Mouse (Mus musculus): Measurements from ENCODE around the gene Tmem82.

Gene Tmem82

DNA sequence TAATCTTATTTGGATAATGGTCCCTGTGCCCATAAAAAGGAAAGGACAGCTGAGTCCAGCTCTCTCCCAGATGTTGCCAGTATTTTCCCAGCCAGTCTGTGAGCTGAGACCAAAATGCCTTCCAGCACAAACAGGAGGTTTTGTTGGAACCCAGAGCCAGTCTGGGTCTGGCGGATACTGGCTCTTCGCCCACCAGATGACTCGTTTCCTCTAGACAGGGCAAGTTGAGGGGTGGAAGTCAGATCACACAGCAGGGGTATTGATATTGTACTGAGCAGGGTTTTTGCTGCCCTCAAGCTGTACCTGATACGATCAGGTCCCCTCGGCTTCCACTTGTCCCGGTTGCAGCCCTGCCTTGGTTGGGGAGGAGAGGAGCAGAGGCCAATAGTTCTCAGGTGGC is 8.9 kb downstream of the Tmem82 start:
- DNase-seq (ENCODE audit: low spot score): no peak

DNA sequence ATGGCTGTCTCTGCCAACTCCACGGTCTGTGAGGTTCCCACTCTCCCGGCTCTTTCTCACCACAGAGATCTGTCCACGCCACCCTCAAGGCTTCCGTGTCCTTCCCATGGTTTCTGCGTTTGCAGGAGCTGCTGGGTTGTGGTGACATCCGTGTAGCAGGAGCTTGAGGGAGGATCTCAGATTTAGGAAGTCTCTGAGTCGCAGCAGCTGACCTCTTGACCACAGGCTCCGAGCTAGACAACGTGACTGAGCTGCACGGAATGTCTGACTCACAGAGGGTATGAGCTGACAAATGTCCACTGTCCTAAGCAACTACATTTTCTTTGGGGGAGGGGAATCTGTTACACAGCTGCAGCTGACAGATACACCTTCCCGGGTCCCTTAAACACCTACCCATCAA is 12.6 kb downstream of the Tmem82 start, which contains the start of gene Fblim1:
Fblim1 (minus strand) TSS at position 236 of the 400 bp plus-strand sequence.
- DNase-seq (ENCODE audit: low spot score): no peak

DNA sequence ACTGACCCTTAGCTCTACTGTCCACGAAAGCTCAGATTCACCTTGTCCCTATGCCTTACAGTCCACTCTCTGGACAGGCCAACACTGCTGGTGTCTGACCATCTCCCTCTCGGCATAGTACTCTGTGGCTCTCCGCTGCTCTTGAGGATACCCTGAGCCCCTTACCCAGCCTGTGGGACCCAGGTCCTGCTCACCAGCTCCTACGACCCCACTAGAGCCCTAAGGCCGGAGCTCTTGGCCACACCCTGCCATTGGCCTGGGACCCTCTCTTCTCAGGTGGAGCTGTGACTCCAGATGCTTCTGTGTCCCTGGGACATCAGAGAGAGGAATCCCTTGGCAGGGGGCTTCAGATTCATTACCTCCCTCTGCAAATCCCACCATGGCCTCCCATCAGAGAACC is 13.0 kb downstream of the Tmem82 start:
- DNase-seq (ENCODE audit: low spot score): no peak

DNA sequence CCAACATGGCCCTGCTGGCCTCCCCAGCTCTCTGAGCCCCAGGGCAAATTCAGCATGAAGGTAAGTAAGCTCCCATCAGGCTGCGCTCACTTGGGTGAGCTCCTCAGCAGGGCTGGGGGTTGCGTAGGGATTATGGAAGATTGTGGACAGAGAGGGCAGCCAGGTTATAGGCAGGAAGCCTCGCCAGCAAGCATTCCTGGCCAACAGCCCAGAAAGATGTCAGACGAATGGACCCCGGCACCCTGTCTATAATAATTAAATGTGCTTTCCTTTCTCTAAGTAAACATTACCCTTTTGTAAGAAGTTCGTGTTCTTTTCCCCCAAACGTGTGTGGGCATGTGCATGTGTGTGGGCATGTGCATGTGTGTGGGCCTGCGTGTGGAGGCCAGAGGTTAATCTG is 13.9 kb downstream of the Tmem82 start:
- DNase-seq (ENCODE audit: low spot score): no peak

DNA sequence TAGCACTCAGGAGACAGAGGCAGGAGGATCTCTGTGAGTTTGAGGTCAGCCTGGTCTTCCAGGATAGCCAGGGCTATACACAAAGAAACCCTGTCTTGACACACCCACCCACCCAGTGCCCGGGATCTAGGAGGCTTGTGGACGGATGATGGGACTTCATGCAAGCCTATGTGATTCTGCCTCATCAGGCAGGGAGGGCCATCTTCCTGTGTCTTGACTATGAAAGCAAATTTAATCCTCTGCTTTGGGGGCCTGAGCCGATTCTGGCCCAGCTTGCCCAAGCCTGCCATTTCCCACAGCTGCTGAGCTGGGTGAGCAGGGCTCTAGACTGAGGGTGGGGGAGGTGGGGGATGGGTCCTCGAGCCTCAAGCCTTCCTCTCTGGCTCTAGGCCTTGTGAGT is 14.5 kb downstream of the Tmem82 start:
- DNase-seq (ENCODE audit: low spot score): no peak

DNA sequence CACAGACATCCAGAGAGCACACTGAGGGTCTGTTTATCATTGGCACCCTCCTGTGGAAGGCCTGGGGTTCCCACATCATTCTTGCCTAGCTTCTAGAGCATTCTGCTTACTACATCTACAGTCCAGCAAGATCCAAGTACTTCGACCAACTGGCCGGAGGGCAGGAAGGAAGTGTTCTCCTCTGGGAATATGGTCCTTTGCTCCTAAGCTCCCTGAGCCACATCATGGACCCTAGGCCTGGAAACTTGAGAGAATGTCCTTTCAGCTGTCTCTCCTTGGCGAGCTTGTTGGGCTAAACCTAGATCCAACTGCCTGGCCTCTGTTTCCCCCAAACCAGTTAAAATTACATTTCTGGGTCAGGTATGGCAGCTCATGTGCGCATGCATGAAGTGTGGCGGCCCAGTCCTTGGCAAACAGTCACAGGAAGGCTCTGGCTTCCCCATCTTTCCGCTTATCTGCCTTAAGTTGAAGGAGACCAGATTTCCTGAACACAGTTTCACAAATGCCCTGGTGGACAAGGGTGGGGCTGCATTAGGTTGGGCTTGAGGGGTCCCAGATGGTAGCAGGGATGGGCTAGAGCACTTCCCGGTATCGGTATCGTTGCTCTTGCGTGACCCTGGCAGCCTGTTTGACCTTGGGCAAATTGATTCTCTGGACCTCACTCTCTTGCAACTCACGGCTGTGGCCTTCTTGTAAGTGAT is 15.8 kb downstream of the Tmem82 start:
- no peak for DNase-seq (ENCODE audit: low spot score)

DNA sequence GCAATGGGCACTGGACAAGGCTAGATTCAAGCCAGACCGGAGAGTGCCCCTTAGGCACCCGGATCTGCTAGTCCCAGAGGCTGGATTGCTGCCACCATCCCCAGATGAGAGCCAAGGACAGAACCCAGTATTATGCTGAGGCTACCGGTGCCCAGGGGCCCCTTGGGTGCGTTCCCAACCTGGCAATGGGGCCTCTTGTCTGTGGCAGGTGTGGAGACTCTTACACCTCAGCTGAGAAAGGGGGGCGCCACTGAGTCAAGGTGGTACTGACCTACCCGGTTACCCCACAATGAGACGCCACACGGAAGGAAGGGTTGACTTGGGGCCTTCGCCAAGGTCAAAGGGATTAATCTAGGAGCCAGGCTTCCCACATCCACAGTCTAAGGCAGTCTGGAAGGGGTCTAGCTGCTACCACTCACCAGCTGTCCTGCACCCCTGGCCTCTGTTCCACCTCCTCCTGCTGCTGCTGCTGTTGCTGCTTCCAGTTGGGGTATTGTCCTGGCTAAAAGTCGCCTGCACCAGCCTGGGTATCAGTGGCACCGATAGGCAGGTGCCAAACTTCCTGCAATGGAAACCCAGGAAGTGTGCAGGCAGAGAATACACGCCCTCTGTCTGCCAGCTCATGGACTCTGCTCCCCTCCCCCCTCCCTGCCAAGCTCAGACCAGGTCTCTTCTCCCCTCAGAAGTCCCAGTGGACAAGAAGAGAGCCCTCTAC is 17.1 kb downstream of the Tmem82 start:
- no peak for DNase-seq (ENCODE audit: low spot score)

DNA sequence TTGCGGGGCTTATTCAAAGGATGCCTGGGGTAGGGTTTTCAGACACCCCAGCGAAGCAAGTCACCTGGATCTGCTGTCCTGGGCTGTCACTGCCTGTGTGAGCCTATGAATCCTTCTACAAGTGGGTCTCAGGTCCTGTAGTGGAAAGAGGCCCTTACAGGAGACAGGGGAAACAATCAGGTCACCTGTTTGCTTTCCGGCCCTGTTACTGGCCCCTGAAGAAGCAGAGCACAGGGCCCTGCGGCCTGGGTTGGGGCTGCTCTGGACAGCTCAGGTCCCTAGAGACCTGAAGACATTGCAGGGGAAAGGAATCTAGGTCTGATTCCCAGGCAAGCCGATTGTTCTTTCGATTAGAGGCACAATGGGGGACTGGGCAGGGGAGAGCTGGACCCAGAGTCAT is 18.1 kb downstream of the Tmem82 start:
- DNase-seq (ENCODE audit: low spot score): no peak

DNA sequence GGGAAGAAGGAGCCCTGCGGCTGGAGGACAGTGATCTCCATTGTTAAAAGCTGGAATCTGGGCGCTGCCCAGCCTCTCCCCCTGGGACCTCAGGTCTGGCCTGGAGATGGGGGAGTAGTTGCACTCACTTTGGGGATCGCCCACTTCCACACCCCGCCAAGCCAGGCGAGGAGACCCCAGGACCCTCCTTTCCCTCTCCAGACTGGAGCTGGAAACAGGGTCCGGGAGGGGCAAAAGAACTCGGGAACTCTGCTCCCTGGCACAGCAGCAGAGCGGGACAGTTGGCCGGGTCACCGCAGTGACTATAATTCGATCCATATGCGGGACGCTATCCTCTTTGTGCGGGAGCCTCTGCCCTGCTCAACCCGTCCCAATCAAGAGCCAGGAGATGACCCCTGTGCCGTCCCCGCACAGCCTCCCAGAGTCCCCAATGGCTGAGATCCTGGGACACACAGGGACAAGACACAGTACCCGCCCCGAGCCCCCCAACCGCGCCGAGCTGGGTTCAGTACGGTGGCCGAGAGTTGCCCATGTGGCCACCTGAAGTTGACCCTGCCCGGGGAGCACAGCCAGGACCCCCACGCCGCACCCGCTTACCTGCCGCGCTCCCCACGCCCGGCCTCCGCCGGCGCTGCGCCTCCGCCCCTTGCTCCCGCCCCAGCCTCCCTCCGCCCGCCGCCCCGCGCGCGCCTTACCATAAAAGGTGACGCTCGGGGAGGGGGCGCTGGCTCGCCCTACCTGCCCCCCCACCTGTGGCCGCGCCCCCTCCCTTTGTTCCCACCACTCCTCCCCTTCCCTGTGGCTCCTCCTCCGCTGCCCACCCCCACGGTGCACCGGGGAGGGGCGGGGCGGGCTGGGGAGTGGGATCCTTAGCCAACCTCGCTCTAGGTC is 18.9 kb downstream of the Tmem82 start:
- no peak for DNase-seq (ENCODE audit: low spot score)

DNA sequence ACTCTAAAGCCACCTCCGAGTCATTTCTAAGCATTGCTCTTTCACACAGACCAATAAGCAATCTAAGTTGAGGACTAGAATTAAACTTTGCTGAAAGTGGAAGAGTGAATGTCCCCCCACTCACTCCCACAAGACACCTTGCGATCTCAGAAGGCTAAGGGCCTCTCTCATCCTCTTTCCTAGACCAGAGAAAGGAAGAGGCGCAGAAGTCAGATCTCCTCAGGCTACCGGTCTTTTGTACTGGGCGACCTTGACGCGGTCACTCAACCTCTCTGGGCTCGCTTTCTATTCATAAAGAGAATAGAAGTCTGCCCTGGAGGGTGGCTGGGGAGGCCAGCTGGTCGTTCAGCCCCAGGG is 19.6 kb downstream of the Tmem82 start:
- no peak for DNase-seq (ENCODE audit: low spot score)

DNA sequence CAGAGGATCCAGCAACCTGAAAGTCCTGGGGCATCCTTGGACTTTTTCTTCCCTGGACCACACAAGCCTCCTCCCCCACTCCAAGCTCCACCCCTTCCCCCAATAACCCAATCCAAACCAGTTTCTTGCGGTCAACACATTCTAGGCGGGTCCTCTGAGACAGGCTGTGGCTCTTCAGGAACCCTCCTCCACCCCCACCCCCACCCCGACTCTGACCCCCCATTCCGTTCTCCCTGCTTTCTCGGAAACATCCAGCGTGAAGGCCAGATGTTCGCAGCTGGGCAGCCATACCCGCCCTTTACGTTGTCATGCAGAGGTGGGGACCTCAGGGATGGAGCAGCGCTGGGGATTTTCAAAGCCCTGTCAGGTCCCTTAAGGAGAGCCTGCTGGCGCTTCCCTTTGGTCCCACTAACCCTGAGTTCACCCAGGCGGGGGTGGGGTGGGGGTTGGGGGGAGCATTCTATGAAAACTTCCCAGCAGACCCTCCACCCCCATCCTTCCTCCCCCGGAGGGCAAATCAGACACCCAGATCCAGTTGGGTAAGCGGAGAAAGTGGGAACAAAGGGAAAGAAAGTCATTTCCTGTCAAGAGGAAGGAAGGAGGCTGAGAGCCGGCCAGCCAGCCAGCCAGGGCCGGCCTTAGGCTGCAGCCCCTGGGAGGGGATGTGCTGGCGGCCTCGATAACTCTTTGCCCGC is 20.1 kb downstream of the Tmem82 start:
- no peak for DNase-seq (ENCODE audit: low spot score)

DNA sequence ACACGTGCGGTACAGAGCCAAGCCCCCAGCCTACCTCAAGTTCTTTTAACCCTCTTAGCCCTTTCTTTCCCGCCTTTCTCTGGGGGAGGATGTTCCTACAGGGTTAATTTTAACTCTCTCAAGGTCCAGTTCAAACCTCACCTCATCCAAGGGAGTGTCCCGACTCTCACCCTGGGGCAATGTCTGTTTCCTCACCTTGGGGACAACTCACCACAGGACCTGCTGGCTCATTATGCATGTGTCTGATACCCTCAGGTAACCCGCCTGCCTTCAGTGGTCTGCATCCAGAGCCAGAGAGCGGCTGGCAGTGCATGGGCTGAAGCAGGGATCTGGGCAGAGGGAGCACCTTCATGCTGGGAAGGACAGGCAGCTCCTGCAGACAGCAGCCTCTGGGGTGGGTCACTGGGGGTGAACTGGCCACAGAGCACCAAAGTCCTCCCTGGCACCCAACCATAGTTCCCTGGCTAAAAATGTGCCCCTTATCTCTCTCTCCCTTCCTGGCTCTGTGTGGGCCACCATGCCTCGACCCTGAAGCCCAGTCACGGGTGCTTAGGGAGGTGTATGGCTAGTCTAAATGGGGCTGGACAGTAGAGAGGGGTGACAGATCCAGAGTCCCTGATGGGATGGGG is 21.6 kb downstream of the Tmem82 start:
- DNase-seq (ENCODE audit: low spot score): no peak

DNA sequence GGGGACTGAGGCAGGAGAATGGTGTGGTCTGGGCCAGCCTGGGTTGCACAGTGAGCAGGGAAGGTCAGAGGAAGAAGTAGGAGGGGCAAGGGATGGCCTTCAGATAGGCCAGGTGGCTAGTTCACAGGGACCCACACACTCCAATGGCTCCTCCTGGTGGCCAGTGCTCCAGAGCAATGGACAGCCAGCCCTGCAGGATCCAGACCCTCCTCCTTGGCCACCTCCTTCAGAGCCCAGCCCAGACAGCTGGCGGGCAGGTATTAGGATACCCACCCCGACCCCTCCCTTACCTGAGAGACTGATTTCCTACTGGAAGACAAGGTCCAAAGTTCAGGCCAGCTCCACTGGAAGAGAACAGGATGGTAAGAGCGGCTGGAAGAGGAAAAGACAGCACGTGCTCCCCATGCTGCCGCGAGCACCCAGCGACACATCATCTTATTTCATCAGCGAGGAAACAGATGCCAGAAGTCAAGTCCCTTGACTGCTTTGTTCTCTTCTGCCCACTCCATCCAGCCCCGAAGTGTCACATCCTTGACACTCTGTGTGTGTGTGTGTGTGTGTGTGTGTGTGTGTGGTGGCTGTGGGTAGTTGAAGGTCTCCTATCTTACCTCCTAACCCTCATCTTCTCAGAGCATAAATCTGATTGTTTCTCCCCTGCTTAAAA is 22.7 kb downstream of the Tmem82 start:
- no peak for DNase-seq (ENCODE audit: low spot score)

DNA sequence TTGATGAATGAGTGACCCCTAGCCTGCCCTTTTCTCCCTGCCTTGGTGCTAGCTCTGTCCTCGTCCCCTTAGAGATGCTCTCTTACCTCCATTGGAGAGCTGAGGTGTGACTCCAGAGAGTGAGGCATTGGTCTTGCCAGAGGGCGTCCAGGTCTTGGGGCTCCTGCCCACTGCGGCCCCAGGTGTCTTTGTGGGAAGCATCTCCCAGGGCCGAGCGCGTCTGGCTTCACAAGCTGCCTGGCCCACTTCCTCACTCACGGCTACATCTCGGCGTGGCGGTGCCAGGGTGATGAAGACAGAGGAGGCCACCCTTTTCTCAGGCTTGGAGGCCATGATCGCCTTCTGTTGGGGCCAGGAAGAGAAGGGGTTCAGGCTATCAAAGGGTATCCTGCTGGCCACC is 23.3 kb downstream of the Tmem82 start:
- DNase-seq (ENCODE audit: low spot score): no peak

DNA sequence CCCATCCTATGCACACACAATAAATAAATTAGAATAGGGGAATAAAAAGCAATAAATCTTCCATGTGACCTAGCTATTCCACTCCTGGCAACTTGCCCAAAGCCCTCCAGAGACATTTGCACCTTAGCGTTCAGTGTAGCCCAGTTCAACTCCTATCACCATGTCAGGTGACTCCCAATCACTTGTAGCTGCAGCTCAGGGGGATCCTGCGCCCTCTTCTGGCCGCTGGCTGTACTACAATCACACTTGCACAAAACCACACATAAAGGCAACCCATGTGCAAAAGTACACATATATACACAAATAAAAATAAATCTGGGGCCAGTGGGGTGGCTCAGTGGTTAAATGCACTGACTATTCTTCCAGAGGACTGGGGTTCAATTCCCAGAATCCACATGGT is 26.9 kb downstream of the Tmem82 start:
- no peak for DNase-seq (ENCODE audit: low spot score)

DNA sequence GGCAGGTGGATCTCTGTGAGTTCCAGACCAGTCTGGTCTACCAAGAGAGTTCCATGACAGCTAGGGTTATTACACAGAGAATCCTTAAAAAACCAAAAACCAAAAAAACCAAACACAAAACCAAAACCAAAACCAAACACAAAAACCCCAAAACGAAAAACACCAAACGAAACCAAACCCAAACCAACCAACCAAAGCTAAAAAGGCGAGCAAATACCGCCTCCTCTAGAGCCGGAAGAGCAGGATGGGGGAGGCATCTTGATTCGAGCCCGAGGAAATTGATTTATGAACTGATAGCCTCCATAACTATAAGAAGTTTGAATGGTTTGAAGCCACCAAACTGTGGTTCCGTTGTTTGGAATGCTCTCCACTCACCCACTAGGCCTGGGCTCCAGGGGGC is 34.5 kb downstream of the Tmem82 start:
- no peak for DNase-seq (ENCODE audit: low spot score)

DNA sequence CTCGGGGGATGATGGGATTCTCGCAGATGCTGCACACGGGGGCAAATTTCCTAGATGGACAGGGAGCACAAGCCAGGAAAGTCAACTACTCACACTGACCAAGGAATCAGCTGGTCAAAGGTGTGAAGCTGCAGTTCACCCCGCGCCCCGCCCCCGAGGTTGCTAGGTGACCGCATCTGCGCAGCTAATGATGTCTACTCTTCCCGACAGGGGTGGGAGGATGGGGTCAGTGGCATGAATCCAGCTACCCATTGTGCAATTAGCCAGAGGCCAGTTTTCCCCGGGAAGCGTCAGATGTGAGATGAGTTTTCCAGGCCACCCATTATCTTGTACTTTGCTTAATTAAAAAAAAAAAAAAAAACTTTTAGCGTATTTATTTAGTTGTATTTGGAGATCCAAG is 37.4 kb downstream of the Tmem82 start:
- DNase-seq (ENCODE audit: low spot score): no peak

DNA sequence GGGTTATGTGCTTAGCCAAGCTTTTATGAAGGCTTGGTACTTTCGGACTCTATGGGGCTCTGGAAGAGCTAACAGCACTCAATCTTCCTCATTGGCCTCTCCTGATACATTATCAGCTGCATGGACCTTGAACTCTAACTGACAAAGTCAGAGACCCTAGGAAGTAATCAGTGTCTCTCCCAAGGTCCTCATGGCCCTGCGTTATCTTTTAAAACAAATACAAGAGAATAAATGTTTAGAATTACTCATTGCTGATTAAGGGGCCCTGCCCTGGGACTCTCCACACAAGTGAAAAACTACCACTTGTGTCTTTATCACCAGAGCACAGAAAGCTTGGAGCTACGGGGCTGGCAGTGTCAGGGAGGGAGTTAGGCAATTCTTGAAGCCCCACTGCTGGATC is 39.6 kb downstream of the Tmem82 start:
- no peak for DNase-seq (ENCODE audit: low spot score)

DNA sequence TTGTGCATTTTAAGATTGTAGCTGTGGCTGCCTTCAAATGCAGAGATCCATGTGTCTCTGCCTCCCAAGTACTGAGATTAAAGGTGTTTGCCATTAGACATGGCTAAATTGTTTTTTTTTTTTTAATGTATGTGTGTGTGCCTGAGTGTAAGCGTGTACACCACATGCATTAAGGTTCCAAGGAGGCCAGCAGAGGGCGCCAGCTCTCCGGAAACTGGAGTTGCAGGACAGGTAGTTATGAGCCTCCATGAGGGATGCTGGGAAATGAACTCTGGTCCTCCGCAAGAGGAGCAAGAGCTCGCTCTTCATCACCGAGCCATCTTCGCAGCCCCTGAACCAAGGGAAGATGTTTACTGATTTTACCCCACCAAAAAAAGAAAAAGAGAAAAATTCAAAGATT is 41.6 kb downstream of the Tmem82 start:
- DNase-seq (ENCODE audit: low spot score): no peak

DNA sequence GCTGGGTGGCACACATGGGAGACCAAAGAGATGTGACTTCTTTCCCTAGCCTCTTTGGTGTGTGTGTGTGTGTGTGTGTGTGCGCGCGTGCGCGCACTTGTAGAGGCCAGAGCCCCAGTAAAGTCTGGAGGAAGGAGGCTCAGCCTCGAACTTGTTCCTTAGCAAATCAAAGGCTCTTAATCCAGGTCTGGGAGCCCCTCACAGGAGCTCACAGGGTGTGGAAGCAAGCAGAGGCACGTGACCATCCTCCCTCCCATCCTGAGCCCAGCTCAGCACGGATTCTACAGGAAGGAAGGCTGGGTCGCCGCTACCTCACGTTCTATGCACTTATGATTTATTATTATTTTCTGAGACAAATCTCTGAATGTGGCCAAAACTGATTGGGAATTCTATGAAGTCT is 42.0 kb downstream of the Tmem82 start:
- no peak for DNase-seq (ENCODE audit: low spot score)

Measured in ovary, postnatal 10 days (tissue).